Mouse (Mus musculus) forebrain, embryonic 14.5 days (tissue): ENCODE data around the gene Fam117a. TPM values are rescaled to one million over a fixed set of nuclear protein-coding genes. Genes with fewer than 3 reads are reported as not detected.

Experiments
- ATAC-seq: fragments of 200-750 bp; cut with Nextera tagmentation; 2 replicates; pipeline ENCODE4 v1.8.0; 2017; ENCODE audit warnings: mild to moderate bottlenecking, moderate library complexity
- DNase-seq: peaks from one replicate; pipeline ENCODE4 v3.0.0-alpha.2; 2015; ENCODE audit warnings: low spot score
- H3K27ac ChIP-seq: fragments of 300-500 bp; sonication (generic); 2 replicates; pipeline ENCODE4 v1.5.1; 2014; ENCODE audit warnings: low read depth, mild to moderate bottlenecking, control low read depth, low read length, moderate library complexity
- H3K27me3 ChIP-seq: fragments of 300-500 bp; sonication (generic); replicated peaks from 2 replicates; pipeline ENCODE4 v1.6.1; 2014; ENCODE audit warnings: low read length, control low read depth, mixed read lengths; ENCODE audit not compliant: control insufficient read depth, insufficient read depth
- H3K36me3 ChIP-seq: fragments of 300-500 bp; sonication (generic); 2 replicates; pipeline ENCODE4 v1.6.1; 2014; ENCODE audit warnings: low read length, control low read depth; ENCODE audit not compliant: control insufficient read depth, insufficient read depth
- H3K4me1 ChIP-seq: fragments of 300-500 bp; sonication (generic); 2 replicates; pipeline ENCODE4 v1.6.1; 2014; ENCODE audit warnings: antibody characterized with exemption, low read length, control low read depth; ENCODE audit not compliant: control insufficient read depth, insufficient read depth
- H3K4me2 ChIP-seq: fragments of 300-500 bp; sonication (generic); 2 replicates; pipeline ENCODE4 v1.6.1; 2014; ENCODE audit warnings: mild to moderate bottlenecking, control low read depth, low read length
- H3K4me3 ChIP-seq: fragments of 300-500 bp; sonication (generic); 2 replicates; pipeline ENCODE4 v1.5.1; 2014; ENCODE audit warnings: low read depth, low read length, control low read depth
- H3K9ac ChIP-seq: fragments of 300-500 bp; sonication (generic); 2 replicates; pipeline ENCODE4 v1.6.1; 2014; ENCODE audit warnings: mild to moderate bottlenecking, low read length, control low read depth, moderate library complexity
- H3K9me3 ChIP-seq: fragments of 300-500 bp; sonication (generic); replicated peaks from 2 replicates; pipeline ENCODE4 v1.6.1; 2016; ENCODE audit warnings: low read length, control low read depth, mixed read lengths; ENCODE audit not compliant: control insufficient read depth
- WGBS: fragments of 180-500 bp; shearing (Covaris S2); extraction: QIAGEN DNeasy Blood & Tissue Kit; methylation state at CpG from one replicate; pipeline ENCODE4 v1.1.7; 2014; 5-methylcytosine and 5-hydroxymethylcytosine counted together
- polyA plus RNA-seq: library from polyadenylated mRNA; unstranded; fragments of >200 nt; fragmentation: Nextera tagmentation; extraction: Ambion mirVana; gene quantifications from 2 replicates; pipeline ENCODE4 v1.2.1, GENCODE M21; 2014

Gene Fam117a
- polyA plus RNA-seq, 1 experiment from 2014 or later, result 3.3 TPM

GRCm38 (mm10) chr11:95409450-95410112, 72.8 kb downstream of the Fam117a start:
- H3K4me3 ChIP-seq, result no peak overlapping the region
- no peak overlapping the region for H3K27ac ChIP-seq
- no peak for DNase-seq
- 87% methylated on average over 10 of the region's 10 CpGs for WGBS
- no peaks in the 10 kb centered on the region for H3K36me3 ChIP-seq
- H3K4me1 ChIP-seq, result no peaks in the 10 kb centered on the region; the same call in 1 of the 2 replicates
- H3K4me2 ChIP-seq, result no peak overlapping the region
- no peaks in the 10 kb centered on the region for H3K27me3 ChIP-seq
- H3K9ac ChIP-seq, result no peak overlapping the region
- ATAC-seq, result no peak
- no peaks in the 10 kb centered on the region for H3K9me3 ChIP-seq

GRCm38 (mm10) chr11:95411453-95412013, 74.7 kb downstream of the Fam117a start:
- Histone ChIP-seq H3K27ac (no peak overlapping the region), H3K9ac (no peak overlapping the region), H3K4me3 (no peak overlapping the region), H3K9me3 (no peaks in the 10 kb centered on the region), H3K4me1 (peaks cover 14% of the 10 kb centered on the region), H3K36me3 (no peaks in the 10 kb centered on the region), H3K27me3 (no peaks in the 10 kb centered on the region), H3K4me2 (no peak overlapping the region)
- no peak for ATAC-seq
- 41% methylated on average over 6 of the region's 6 CpGs for WGBS
- no peak for DNase-seq

- Histone ChIP-seq H3K27me3 (no peaks in the 10 kb centered on the region), H3K36me3 (no peaks in the 10 kb centered on the region), H3K9ac (no peak overlapping the region), H3K4me3 (no peak overlapping the region), H3K4me2 (no peak overlapping the region), H3K9me3 (no peaks in the 10 kb centered on the region), H3K27ac (no peak overlapping the region), H3K4me1 (peaks cover 14% of the 10 kb centered on the region)
- no peak for DNase-seq
- WGBS, result 84% methylated on average over 3 of the region's 3 CpGs
- ATAC-seq, result no peak
Measured at GRCm38 (mm10) chr11:95412615-95413014, 75.8 kb downstream of the Fam117a start.

GRCm38 (mm10) chr11:95413641-95414535, 77.1 kb downstream of the Fam117a start, which contains the start of gene Spop:
TSS of gene Spop (plus strand) at chr11:95414080.
- Histone ChIP-seq H3K36me3 (no peaks in the 10 kb centered on the region), H3K9ac (peak within 1 kb of the TSS; percentile 72), H3K4me1 (peaks cover 14% of the 10 kb centered on the region), H3K27me3 (no peaks in the 10 kb centered on the region), H3K9me3 (no peaks in the 10 kb centered on the region), H3K27ac (peak within 1 kb of the TSS; percentile 94), H3K4me2 (peak within 1 kb of the TSS; percentile 72), H3K4me3 (peak within 1 kb of the TSS; percentile 53)
- DNase-seq, result peak; percentile 94
- 2% methylated on average over 57 of the region's 58 CpGs for WGBS
- ATAC-seq, result peak; percentile 80

GRCm38 (mm10) chr11:95414536-95415161, 77.8 kb downstream of the Fam117a start:
- under 1% methylated on average over 28 of the region's 28 CpGs for WGBS

GRCm38 (mm10) chr11:95415931-95416330, 79.1 kb downstream of the Fam117a start:
- Histone ChIP-seq H3K9me3 (no peaks in the 10 kb centered on the region), H3K4me3 (0 out of 2 replicates have a peak overlapping the region, but pooled peaks have one; percentile 53), H3K27me3 (no peaks in the 10 kb centered on the region), H3K4me2 (peak overlapping the region; percentile 72), H3K9ac (peak overlapping the region; percentile 33; the same call in 1 of the 2 replicates), H3K27ac (no peak overlapping the region; the same call in 1 of the 2 replicates), H3K4me1 (peaks cover 14% of the 10 kb centered on the region), H3K36me3 (no peaks in the 10 kb centered on the region)
- no peak for ATAC-seq
- no peak for DNase-seq

More at GRCm38 (mm10) chr11:95414536-95415161, 77.8 kb downstream of the Fam117a start:
- peaks cover 14% of the 10 kb centered on the region for H3K4me1 ChIP-seq
- peak overlapping the region; percentile 94 for H3K27ac ChIP-seq
- ATAC-seq (peak; percentile 89), DNase-seq (peak; percentile 99)
- H3K9ac ChIP-seq, result peak overlapping the region; percentile 72
- no peaks in the 10 kb centered on the region for H3K27me3 ChIP-seq
- H3K4me3 ChIP-seq, result peak overlapping the region; percentile 53
- no peaks in the 10 kb centered on the region for H3K9me3 ChIP-seq
- no peaks in the 10 kb centered on the region for H3K36me3 ChIP-seq
- H3K4me2 ChIP-seq, result peak overlapping the region; percentile 72

- H3K4me1 ChIP-seq, result peaks cover 14% of the 10 kb centered on the region
- H3K9me3 ChIP-seq, result no peaks in the 10 kb centered on the region
- H3K27ac ChIP-seq, result no peak overlapping the region
- H3K4me2 ChIP-seq, result no peak overlapping the region; the same call in 1 of the 2 replicates
- DNase-seq (no peak), ATAC-seq (no peak)
- no peak overlapping the region for H3K9ac ChIP-seq
- no peaks in the 10 kb centered on the region for H3K27me3 ChIP-seq
- no peaks in the 10 kb centered on the region for H3K36me3 ChIP-seq
- no peak overlapping the region for H3K4me3 ChIP-seq
- whole genome bisulfite sequencing, result 90% methylated on average over 5 of the region's 5 CpGs
Measured at GRCm38 (mm10) chr11:95417341-95417740, 80.5 kb downstream of the Fam117a start.

GRCm38 (mm10) chr11:95420880-95421435, 84.1 kb downstream of the Fam117a start:
- ATAC-seq, result no peak
- 85% methylated on average over 2 of the region's 2 CpGs for WGBS
- H3K9me3 ChIP-seq, result no peaks in the 10 kb centered on the region

More at GRCm38 (mm10) chr11:95420880-95421435, 84.1 kb downstream of the Fam117a start:
- Histone ChIP-seq H3K36me3 (no peaks in the 10 kb centered on the region), H3K4me2 (no peak overlapping the region), H3K4me3 (no peak overlapping the region), H3K4me1 (peaks cover 4% of the 10 kb centered on the region), H3K27me3 (no peaks in the 10 kb centered on the region), H3K9ac (no peak overlapping the region), H3K27ac (no peak overlapping the region)
- no peak for DNase-seq
